Mouse (Mus musculus) spleen, adult 2 months (tissue): ENCODE data around the gene 9130213A22Rik.

Experiments used
- CTCF ChIP-seq: fragments of 200-500 bp; IDR thresholded peaks from 2 replicates; pipeline ENCODE4 v1.5.1; 2011; ENCODE audit warnings: mild to moderate bottlenecking, inconsistent platforms; ENCODE audit not compliant: insufficient read depth, insufficient read length, insufficient replicate concordance; ENCODE audit errors: extremely low read depth
- POLR2A ChIP-seq: fragments of 200-500 bp; IDR thresholded peaks from 2 replicates; pipeline ENCODE4 v1.6.1; 2011; ENCODE audit warnings: low read depth, low read length, inconsistent platforms

DNA sequence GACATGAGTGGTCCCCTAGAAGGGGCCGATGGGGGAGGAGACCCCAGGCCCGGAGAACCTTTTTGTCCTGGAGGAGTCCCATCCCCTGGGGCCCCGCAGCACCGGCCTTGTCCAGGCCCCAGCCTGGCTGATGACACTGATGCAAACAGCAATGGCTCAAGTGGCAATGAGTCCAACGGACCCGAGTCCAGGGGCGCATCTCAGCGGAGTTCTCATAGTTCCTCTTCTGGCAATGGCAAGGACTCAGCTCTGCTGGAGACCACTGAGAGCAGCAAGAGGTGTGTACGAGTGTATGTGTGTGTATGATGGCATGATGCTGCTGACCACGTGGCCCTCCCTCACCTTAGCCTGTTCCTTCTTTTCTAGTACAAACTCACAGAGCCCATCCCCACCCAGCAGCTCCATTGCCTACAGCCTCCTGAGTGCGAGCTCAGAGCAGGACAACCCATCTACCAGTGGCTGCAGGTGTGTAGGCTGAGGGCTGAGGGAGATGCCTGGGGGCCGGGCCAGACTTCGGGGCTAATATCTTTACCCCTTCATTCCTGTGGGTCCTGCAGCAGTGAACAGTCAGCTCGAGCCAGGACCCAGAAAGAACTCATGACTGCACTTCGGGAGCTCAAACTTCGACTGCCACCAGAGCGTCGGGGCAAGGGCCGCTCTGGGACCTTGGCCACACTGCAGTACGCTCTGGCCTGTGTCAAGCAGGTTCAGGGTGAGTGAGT, 21.6 kb downstream of the 9130213A22Rik start:
- no peak for TF ChIP-seq POLR2A
- no peak for TF ChIP-seq CTCF
